Mouse (Mus musculus): ENCODE measurements around the gene Aox1. TPM values are rescaled to one million over a fixed set of nuclear protein-coding genes. Genes with fewer than 3 reads are reported as not detected.

The Aox1 gene
- polyA plus RNA-seq, 1 experiment from 2014 or later, result 0.17 TPM

Other genes with a start within 250 kb of the Aox1 start
- 21.7 and 23.5 TPM in 2 replicates for gene Sgo2a, start 34.0 kb upstream of the Aox1 start, polyA plus RNA-seq (2016; fragmentation: Nextera tagmentation; extraction: Ambion mirVana)
- 25.0 and 26.2 TPM in 2 replicates for gene Kctd18, start 11.0 kb upstream of the Aox1 start, polyA plus RNA-seq (2016; fragmentation: Nextera tagmentation; extraction: Ambion mirVana)
- gene Aox3, start 83.2 kb downstream of the Aox1 start, polyA plus RNA-seq (2016; fragmentation: Nextera tagmentation; extraction: Ambion mirVana), result 0.04 and 0.13 TPM in 2 replicates
- gene Aox4, start 180.5 kb downstream of the Aox1 start, polyA plus RNA-seq (2016; fragmentation: Nextera tagmentation; extraction: Ambion mirVana), result not detected in 2 replicates
- not detected in 2 replicates for gene Aox2, start 248.4 kb downstream of the Aox1 start, polyA plus RNA-seq (2016; fragmentation: Nextera tagmentation; extraction: Ambion mirVana)